Mouse (Mus musculus) liver, postnatal 0 days (tissue): ENCODE results near the gene Auh.

ENCODE experiments used
- CTCF ChIP-seq: sonication (generic); IDR thresholded peaks from 2 replicates; pipeline ENCODE4 v1.5.1; 2016; ENCODE audit warnings: antibody characterized with exemption, low read depth
- EP300 ChIP-seq: IDR thresholded peaks from 2 replicates; pipeline ENCODE4 v1.6.1; 2016; ENCODE audit warnings: antibody characterized with exemption, low read depth, mild to moderate bottlenecking

- no peak for TF ChIP-seq CTCF
- no peak for TF ChIP-seq EP300
These were observed 23.2 kb downstream of the Auh start for GRCm38 (mm10) chr13:52906296-52906695.
